8 mouse cellular contexts compared by ENCODE assay signal in the genomic region with DNA sequence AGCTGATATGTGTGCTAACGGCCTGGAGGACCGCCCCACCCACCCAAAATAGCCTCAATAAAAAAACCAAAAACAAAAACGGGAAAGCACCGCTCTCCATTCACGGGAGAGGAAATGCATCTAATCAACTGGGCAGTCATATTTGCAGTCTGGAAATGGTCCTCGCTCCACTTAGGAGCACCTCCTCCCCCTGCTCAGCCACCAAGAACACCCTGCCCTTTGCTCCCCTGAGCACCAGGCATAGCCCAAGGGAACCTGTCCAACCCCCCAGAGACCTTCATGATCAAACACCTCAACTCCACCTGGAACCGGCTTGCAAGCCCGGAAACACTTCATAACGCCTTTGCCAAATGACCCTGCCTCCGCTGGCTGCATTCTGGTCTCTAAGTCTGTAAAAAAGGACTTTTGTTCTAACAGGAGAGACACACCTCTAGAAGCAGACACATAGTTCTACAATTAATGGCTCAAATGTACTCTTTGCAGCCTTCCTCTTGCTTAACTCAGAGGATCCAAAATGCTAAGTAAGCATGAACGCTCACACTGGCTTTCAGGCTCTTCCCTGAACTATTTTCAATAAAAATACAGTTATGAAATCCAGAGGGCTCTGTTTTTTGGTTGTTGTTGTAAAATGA. TPM values are rescaled to one million over a fixed set of nuclear protein-coding genes. Genes with fewer than 3 reads are reported as not detected.
DNase-seq lines count a peak whose midpoint lies in the region; ATAC-seq and TF ChIP-seq lines count a peak whose summit lies in the region.

No protein-coding gene starts in this region.

- DNase-seq in cerebellum, adult 11-12 months = peak; percentile 40
- peak; percentile 28 for DNase-seq in ES-CJ7 (ENCODE audit: low read depth, low spot score)
- DNase-seq in kidney, postnatal 0 days (ENCODE audit: low spot score) = no peak
- no peak for DNase-seq in midbrain, postnatal 0 days (ENCODE audit: low spot score)
- no peak for DNase-seq in right cerebral cortex, postnatal 14 days
- no peak for DNase-seq in right cerebral cortex, adult 2 months (ENCODE audit: low spot score in 2 of 2)

- TF ChIP-seq CTCF in kidney, postnatal 0 days (IDR thresholded peaks at IDR 0.05; ENCODE audit: low read depth) = no peak
- no peak for TF ChIP-seq CTCF in midbrain, postnatal 0 days (IDR thresholded peaks at IDR 0.05)

- 0 out of 2 replicates have a peak overlapping the region, but pooled peaks have one; percentile 6 for H3K27ac ChIP-seq in heart, embryonic 11.5 days (ENCODE audit: low read depth, low read length)
- peak overlapping the region; percentile 58 for H3K27ac ChIP-seq in kidney, postnatal 0 days
- no peak overlapping the region for H3K27ac ChIP-seq in midbrain, postnatal 0 days (ENCODE audit: low read depth, low read length)

- H3K9me3 ChIP-seq in heart, embryonic 11.5 days (replicated peaks; ENCODE audit: control insufficient read depth, low read length) = no peaks in the 10 kb centered on the region
- no peaks in the 10 kb centered on the region for H3K9me3 ChIP-seq in kidney, postnatal 0 days (replicated peaks; ENCODE audit: low read length)
- no peaks in the 10 kb centered on the region for H3K9me3 ChIP-seq in midbrain, postnatal 0 days (ENCODE audit: low read length)

- peaks cover 35% of the 10 kb centered on the region for H3K4me1 ChIP-seq in heart, embryonic 11.5 days (ENCODE audit: control insufficient read depth, insufficient read depth, low read length)
- H3K4me1 ChIP-seq in kidney, postnatal 0 days (replicated peaks; ENCODE audit: insufficient read depth, low read length) = peaks cover 17% of the 10 kb centered on the region
- H3K4me1 ChIP-seq in midbrain, postnatal 0 days (ENCODE audit: insufficient read depth, low read length) = peaks cover 7% of the 10 kb centered on the region

- H3K4me3 ChIP-seq in heart, embryonic 11.5 days (ENCODE audit: low read depth, low read length) = no peak overlapping the region
- no peak overlapping the region for H3K4me3 ChIP-seq in kidney, postnatal 0 days (replicated peaks; ENCODE audit: low read depth, low read length)
- peak overlapping the region; percentile 88; the same call in 1 of the 2 replicates for H3K4me3 ChIP-seq in midbrain, postnatal 0 days (ENCODE audit: low read depth, low read length)

- peak overlapping the region; percentile 78 for H3K4me2 ChIP-seq in heart, embryonic 11.5 days
- peak overlapping the region; percentile 77 for H3K4me2 ChIP-seq in kidney, postnatal 0 days (ENCODE audit: low read length)
- H3K4me2 ChIP-seq in midbrain, postnatal 0 days (ENCODE audit: low read depth, low read length, poor library complexity, severe bottlenecking) = peak overlapping the region; percentile 67

- WGBS in heart, embryonic 11.5 days (ENCODE audit: insufficient replicate concordance) = 49% methylated on average over 11 of the region's 11 CpGs
- 22% methylated on average over 11 of the region's 11 CpGs for WGBS in kidney, postnatal 0 days
- WGBS in midbrain, postnatal 0 days = 66% methylated on average over 11 of the region's 11 CpGs

- no peaks in the 10 kb centered on the region for H3K27me3 ChIP-seq in heart, embryonic 11.5 days (ENCODE audit: control insufficient read depth, insufficient read depth, low read length)
- H3K27me3 ChIP-seq in kidney, postnatal 0 days (ENCODE audit: insufficient read depth, low read length) = no peaks in the 10 kb centered on the region
- H3K27me3 ChIP-seq in midbrain, postnatal 0 days (ENCODE audit: insufficient read depth, low read length) = no peaks in the 10 kb centered on the region

- H3K9ac ChIP-seq in heart, embryonic 11.5 days (ENCODE audit: low read depth, low read length) = 0 out of 2 replicates have a peak overlapping the region, but pooled peaks have one; percentile 28
- no peak overlapping the region for H3K9ac ChIP-seq in kidney, postnatal 0 days (ENCODE audit: low read depth, low read length)
- H3K9ac ChIP-seq in midbrain, postnatal 0 days (replicated peaks; ENCODE audit: low read length, poor library complexity, severe bottlenecking) = peak overlapping the region; percentile 39; the same call in 1 of the 2 replicates

- H3K36me3 ChIP-seq in heart, embryonic 11.5 days (ENCODE audit: control insufficient read depth, insufficient read depth, low read length) = no peaks in the 10 kb centered on the region
- no peaks in the 10 kb centered on the region for H3K36me3 ChIP-seq in kidney, postnatal 0 days (ENCODE audit: insufficient read depth, low read length)
- no peaks in the 10 kb centered on the region for H3K36me3 ChIP-seq in midbrain, postnatal 0 days (ENCODE audit: insufficient read depth, low read length)

- ATAC-seq in cerebellum, adult (ENCODE audit: insufficient number of reproducible peaks, low FRiP score, low TSS enrichment) = no peak
- ATAC-seq in heart, embryonic 11.5 days (replicated peaks; ENCODE audit: insufficient number of reproducible peaks, low FRiP score, low TSS enrichment) = no peak
- peak; percentile 45; the same call in 1 of the 2 replicates for ATAC-seq in kidney, postnatal 0 days (replicated peaks; ENCODE audit: low FRiP score, low read depth)
- ATAC-seq in midbrain, postnatal 0 days (ENCODE audit: low FRiP score) = no peak

RNA-seq across cellular contexts. Expression of a gene that starts 2.6 kb away (rescaled TPM):
- polyA plus RNA-seq in heart, embryonic 11.5 days (2014; fragmentation: Nextera tagmentation; extraction: Ambion mirVana) = 68.7 and 75.5 TPM in 2 replicates
- polyA plus RNA-seq in kidney, postnatal 0 days (2015; fragmentation: Nextera tagmentation; extraction: Ambion mirVana) = 52.1 and 54.0 TPM in 2 replicates
- total RNA-seq in midbrain, postnatal 0 days (2014; rRNA removed) = 38.9 and 40.5 TPM in 2 replicates
- polyA plus RNA-seq in midbrain, postnatal 0 days (2015; fragmentation: Nextera tagmentation; extraction: Ambion mirVana) = 60.4 and 72.7 TPM in 2 replicates

Comparison
In these comparisons a context has a peak if more than half of its experiments do, and no peak if none do; other contexts are left out.
1. DNase-seq: peak in cerebellum, adult 11-12 months (single experiment) and ES-CJ7 (single experiment); none in kidney, postnatal 0 days (single experiment), midbrain, postnatal 0 days (single experiment), right cerebral cortex, postnatal 14 days (single experiment) and right cerebral cortex, adult 2 months (0 of 2).
2. Peak in every context shown above with its lines, with median percentiles within 50 percentile points of each other: H3K4me2 ChIP-seq.